Mouse (Mus musculus) heart, embryonic 10.5 days (tissue): ENCODE data around the gene Gm20388. TPM values are rescaled to one million over a fixed set of nuclear protein-coding genes. Genes with fewer than 3 reads are reported as not detected.
"Not testable (repeated sequence)": the region's sequence is repeated elsewhere in the genome, so short reads cannot be mapped to it uniquely, and the experiment has no call there.

Experiments used
- DNase-seq: peaks from one replicate; pipeline ENCODE4 v3.0.0-alpha.2; 2017; ENCODE audit warnings: low spot score
- H3K27ac ChIP-seq: fragments of 300-500 bp; sonication (generic); 2 replicates; pipeline ENCODE4 v1.5.1; 2016; ENCODE audit warnings: mild to moderate bottlenecking
- H3K27me3 ChIP-seq: fragments of 300-500 bp; sonication (generic); 2 replicates; pipeline ENCODE4 v1.6.1; 2016; ENCODE audit warnings: mild to moderate bottlenecking; ENCODE audit not compliant: poor library complexity, insufficient read depth, severe bottlenecking
- H3K36me3 ChIP-seq: fragments of 300-500 bp; sonication (generic); 2 replicates; pipeline ENCODE4 v1.6.1; 2016; ENCODE audit warnings: mild to moderate bottlenecking, moderate library complexity
- H3K4me1 ChIP-seq: fragments of 300-500 bp; sonication (generic); 2 replicates; pipeline ENCODE4 v1.6.1; 2016; ENCODE audit warnings: mild to moderate bottlenecking
- H3K4me3 ChIP-seq: fragments of 300-500 bp; sonication (generic); 2 replicates; pipeline ENCODE4 v1.5.1; 2016; ENCODE audit warnings: mild to moderate bottlenecking, moderate library complexity
- H3K9me3 ChIP-seq: fragments of 300-500 bp; sonication (generic); 2 replicates; pipeline ENCODE4 v1.6.1; 2016; ENCODE audit warnings: mild to moderate bottlenecking, moderate library complexity
- WGBS: fragments of 180-500 bp; shearing (Covaris S2); methylation state at CpG from one replicate; pipeline ENCODE4 v1.1.7; 2016; 5-methylcytosine and 5-hydroxymethylcytosine counted together
- polyA plus RNA-seq: library from polyadenylated mRNA; unstranded; fragments of >200 nt; fragmentation: Nextera tagmentation; extraction: Ambion mirVana; gene quantifications from 2 replicates; pipeline ENCODE4 v1.2.1, GENCODE M21; 2016

Gene Gm20388
- polyA plus RNA-seq, 1 experiment from 2014 or later, result 4.5 TPM

- peaks cover 90% of the 10 kb centered on the region for H3K4me1 ChIP-seq
- no peak overlapping the region for H3K4me3 ChIP-seq
- no peak for DNase-seq
- whole genome bisulfite sequencing, result 89% methylated on average over 6 of the region's 6 CpGs
- H3K36me3 ChIP-seq, result no peaks in the 10 kb centered on the region
- H3K9me3 ChIP-seq, result no peaks in the 10 kb centered on the region
- H3K27ac ChIP-seq, result peak overlapping the region; percentile 53; the same call in 1 of the 2 replicates
- H3K27me3 ChIP-seq, result no peaks in the 10 kb centered on the region
These were observed 456.2 kb downstream of the Gm20388 start for GRCm38 (mm10) chr8:120366840-120367239.

- 75% methylated on average over 1 of the region's 1 CpGs for WGBS
- H3K27me3 ChIP-seq, H3K4me3 ChIP-seq, DNase-seq, H3K36me3 ChIP-seq, H3K9me3 ChIP-seq: not testable (repeated sequence)
- Histone ChIP-seq H3K27ac (peak overlapping the region; percentile 90), H3K4me1 (peaks cover 98% of the 10 kb centered on the region)
These were observed 457.6 kb downstream of the Gm20388 start for GRCm38 (mm10) chr8:120368191-120368590.

- peak overlapping the region; percentile 90 for H3K27ac ChIP-seq
- no peaks in the 10 kb centered on the region for H3K27me3 ChIP-seq
- H3K4me1 ChIP-seq, result peaks cover 98% of the 10 kb centered on the region
- DNase-seq, result peak; percentile 95
- no peaks in the 10 kb centered on the region for H3K36me3 ChIP-seq
- WGBS, result 21% methylated on average over 11 of the region's 11 CpGs
- H3K9me3 ChIP-seq, result no peaks in the 10 kb centered on the region
- peak overlapping the region; percentile 34 for H3K4me3 ChIP-seq
These were observed 458.4 kb downstream of the Gm20388 start for GRCm38 (mm10) chr8:120368814-120369649.

- Histone ChIP-seq H3K27ac (peak overlapping the region; percentile 90), H3K27me3 (no peaks in the 10 kb centered on the region), H3K9me3 (no peaks in the 10 kb centered on the region), H3K4me1 (peaks cover 98% of the 10 kb centered on the region), H3K36me3 (no peaks in the 10 kb centered on the region), H3K4me3 (no peak overlapping the region)
- WGBS, result 24% methylated on average over 7 of the region's 7 CpGs
- peak; percentile 93 for DNase-seq
These were observed 459.3 kb downstream of the Gm20388 start for GRCm38 (mm10) chr8:120369956-120370355.

GRCm38 (mm10) chr8:120370461-120370860 lies 459.8 kb downstream of the Gm20388 start:
- 55% methylated on average over 4 of the region's 4 CpGs for WGBS
- Histone ChIP-seq H3K9me3 (no peaks in the 10 kb centered on the region), H3K27me3 (no peaks in the 10 kb centered on the region), H3K36me3 (no peaks in the 10 kb centered on the region), H3K4me3 (no peak overlapping the region), H3K4me1 (peaks cover 98% of the 10 kb centered on the region), H3K27ac (peak overlapping the region; percentile 90)
- no peak for DNase-seq

- Histone ChIP-seq H3K27me3 (no peaks in the 10 kb centered on the region), H3K4me3 (no peak overlapping the region), H3K4me1 (peaks cover 97% of the 10 kb centered on the region), H3K36me3 (no peaks in the 10 kb centered on the region), H3K9me3 (no peaks in the 10 kb centered on the region), H3K27ac (peak overlapping the region; percentile 90)
- no peak for DNase-seq
- WGBS, result 48% methylated on average over 5 of the region's 5 CpGs
These were observed 460.5 kb downstream of the Gm20388 start for GRCm38 (mm10) chr8:120371146-120371545.

- peak; percentile 97 for DNase-seq
- peaks cover 97% of the 10 kb centered on the region for H3K4me1 ChIP-seq
- WGBS, result 22% methylated on average over 8 of the region's 8 CpGs
- H3K9me3 ChIP-seq, result no peaks in the 10 kb centered on the region
- H3K27ac ChIP-seq, result peak overlapping the region; percentile 90
- no peaks in the 10 kb centered on the region for H3K36me3 ChIP-seq
- H3K4me3 ChIP-seq, result peak overlapping the region; percentile 24; the same call in 1 of the 2 replicates
- H3K27me3 ChIP-seq, result no peaks in the 10 kb centered on the region
These were observed 461.2 kb downstream of the Gm20388 start for GRCm38 (mm10) chr8:120371725-120372457.

- 69% methylated on average over 6 of the region's 6 CpGs for WGBS
- no peak for DNase-seq
- Histone ChIP-seq H3K4me3 (no peak overlapping the region), H3K27me3 (no peaks in the 10 kb centered on the region), H3K4me1 (peaks cover 97% of the 10 kb centered on the region), H3K27ac (peak overlapping the region; percentile 90), H3K9me3 (no peaks in the 10 kb centered on the region), H3K36me3 (no peaks in the 10 kb centered on the region)
These were observed 462.0 kb downstream of the Gm20388 start for GRCm38 (mm10) chr8:120372684-120373083.

GRCm38 (mm10) chr8:120373621-120374020 lies 463.0 kb downstream of the Gm20388 start:
- DNase-seq, result no peak
- WGBS, result 56% methylated on average over 3 of the region's 3 CpGs
- peak overlapping the region; percentile 90 for H3K27ac ChIP-seq
- no peaks in the 10 kb centered on the region for H3K9me3 ChIP-seq
- peaks cover 99% of the 10 kb centered on the region for H3K4me1 ChIP-seq
- no peaks in the 10 kb centered on the region; the same call in 1 of the 2 replicates for H3K27me3 ChIP-seq
- H3K36me3 ChIP-seq, result no peaks in the 10 kb centered on the region
- H3K4me3 ChIP-seq, result no peak overlapping the region

GRCm38 (mm10) chr8:120374070-120374469 lies 463.4 kb downstream of the Gm20388 start:
- H3K4me3 ChIP-seq, result no peak overlapping the region
- no peaks in the 10 kb centered on the region; the same call in 1 of the 2 replicates for H3K27me3 ChIP-seq
- peaks cover 99% of the 10 kb centered on the region for H3K4me1 ChIP-seq
- no peaks in the 10 kb centered on the region for H3K9me3 ChIP-seq
- peak overlapping the region; percentile 90 for H3K27ac ChIP-seq
- WGBS, result 69% methylated on average over 1 of the region's 1 CpGs
- H3K36me3 ChIP-seq, result no peaks in the 10 kb centered on the region
- DNase-seq, result no peak

- Histone ChIP-seq H3K27me3 (no peaks in the 10 kb centered on the region; the same call in 1 of the 2 replicates), H3K4me3 (no peak overlapping the region), H3K9me3 (no peaks in the 10 kb centered on the region), H3K4me1 (peaks cover 99% of the 10 kb centered on the region), H3K27ac (peak overlapping the region; percentile 90), H3K36me3 (no peaks in the 10 kb centered on the region)
- WGBS, result 37% methylated on average over 9 of the region's 9 CpGs
- DNase-seq, result no peak
These were observed 463.9 kb downstream of the Gm20388 start for GRCm38 (mm10) chr8:120374514-120374913.

- Histone ChIP-seq H3K27ac (peak overlapping the region; percentile 90), H3K4me3 (no peak overlapping the region), H3K9me3 (no peaks in the 10 kb centered on the region), H3K36me3 (no peaks in the 10 kb centered on the region), H3K4me1 (peaks cover 97% of the 10 kb centered on the region), H3K27me3 (peaks cover 2% of the 10 kb centered on the region; the same call in 1 of the 2 replicates)
- DNase-seq, result no peak
- WGBS, result 31% methylated on average over 5 of the region's 5 CpGs
These were observed 464.5 kb downstream of the Gm20388 start for GRCm38 (mm10) chr8:120375170-120375569.

GRCm38 (mm10) chr8:120376215-120376614 lies 465.6 kb downstream of the Gm20388 start:
- Histone ChIP-seq H3K4me1 (peaks cover 97% of the 10 kb centered on the region), H3K27ac (peak overlapping the region; percentile 79; the same call in 1 of the 2 replicates), H3K27me3 (peaks cover 11% of the 10 kb centered on the region; the same call in 1 of the 2 replicates), H3K9me3 (no peaks in the 10 kb centered on the region), H3K36me3 (no peaks in the 10 kb centered on the region), H3K4me3 (no peak overlapping the region)
- DNase-seq, result no peak
- WGBS, result 66% methylated on average over 4 of the region's 4 CpGs
